ENCODE assay signal across 9 mouse cellular contexts in genomic region chr11:26785164-26785563, GRCm38 (mm10).
DNase-seq lines count a peak whose midpoint lies in the region; ATAC-seq and TF ChIP-seq lines count a peak whose summit lies in the region.
"Had no signal": no experiment of that assay in that cellular context is flagged by ENCODE, and none has a peak within 500 bp of the region (broad histone marks: within the 10 kb centered on the region; RNA-seq: fewer than 3 reads in every experiment).

No protein-coding gene starts in this region.

- H3K4me2 ChIP-seq in lung, postnatal 0 days (replicated peaks; ENCODE audit: low read depth, low read length): no peak overlapping the region
- no peak overlapping the region for H3K4me2 ChIP-seq in forebrain, embryonic 14.5 days (ENCODE audit: low read length)

- no peaks in the 10 kb centered on the region for H3K27me3 ChIP-seq in lung, postnatal 0 days (replicated peaks; ENCODE audit: insufficient read depth, low read length)
- no peaks in the 10 kb centered on the region for H3K27me3 ChIP-seq in forebrain, embryonic 14.5 days (replicated peaks; ENCODE audit: control insufficient read depth, insufficient read depth, low read length)

- no peaks in the 10 kb centered on the region for H3K36me3 ChIP-seq in lung, postnatal 0 days (ENCODE audit: insufficient read depth, low read length)
- no peaks in the 10 kb centered on the region for H3K36me3 ChIP-seq in forebrain, embryonic 14.5 days (ENCODE audit: control insufficient read depth, insufficient read depth, low read length)
- H3K36me3 ChIP-seq: G1E had no signal

- no peak overlapping the region for H3K27ac ChIP-seq in lung, postnatal 0 days (ENCODE audit: low read length)
- H3K27ac ChIP-seq in forebrain, embryonic 14.5 days (ENCODE audit: low read depth, low read length): no peak overlapping the region

- no peaks in the 10 kb centered on the region for H3K9me3 ChIP-seq in lung, postnatal 0 days (ENCODE audit: low read length)
- no peaks in the 10 kb centered on the region for H3K9me3 ChIP-seq in forebrain, embryonic 14.5 days (replicated peaks; ENCODE audit: control insufficient read depth, low read length)
- H3K9me3 ChIP-seq: G1E had no signal

- no peak overlapping the region for H3K4me3 ChIP-seq in lung, postnatal 0 days (ENCODE audit: low read depth, low read length)
- no peak overlapping the region for H3K4me3 ChIP-seq in forebrain, embryonic 14.5 days (ENCODE audit: low read depth, low read length)

- peak; percentile 51 for DNase-seq in embryo, embryonic 10 days (ENCODE audit: low spot score)
- no peak for DNase-seq in embryo, embryonic 9.5 days (ENCODE audit: extremely low spot score)
- peak; percentile 17 for DNase-seq in lung, postnatal 0 days (ENCODE audit: low spot score)
- no peak for DNase-seq in lung, adult 18-20 months
- peak; percentile 65 for DNase-seq in forebrain, embryonic 14.5 days (ENCODE audit: low spot score)
- DNase-seq in naive thymus-derived CD4-positive, alpha-beta T cell, adult 2 months (ENCODE audit: low read depth): peak; percentile 1
- no peak for DNase-seq in cerebellum, adult 8-10 months
- DNase-seq in heart, adult 18-20 months: no peak

- no peaks in the 10 kb centered on the region for H3K4me1 ChIP-seq in lung, postnatal 0 days (ENCODE audit: insufficient read depth, low read depth, low read length)
- H3K4me1 ChIP-seq in forebrain, embryonic 14.5 days (ENCODE audit: control insufficient read depth, insufficient read depth, low read length): no peaks in the 10 kb centered on the region

- WGBS in lung, postnatal 0 days: 14% methylated on average over 1 of the region's 1 CpGs
- WGBS in forebrain, embryonic 14.5 days: 23% methylated on average over 1 of the region's 1 CpGs

- ATAC-seq in lung, postnatal 0 days: no peak
- ATAC-seq in forebrain, embryonic 14.5 days: peak; percentile 86

- H3K9ac ChIP-seq in lung, postnatal 0 days (replicated peaks; ENCODE audit: low read depth): no peak overlapping the region
- H3K9ac ChIP-seq in forebrain, embryonic 14.5 days (ENCODE audit: low read length): no peak overlapping the region

- TF ChIP-seq EP300 in lung, postnatal 0 days (IDR thresholded peaks at IDR 0.05): no peak

- peak; percentile 59 for TF ChIP-seq CTCF in lung, postnatal 0 days (IDR thresholded peaks at IDR 0.05)

Comparison
In these comparisons a context has a peak if more than half of its experiments do, and no peak if none do; other contexts are left out.
1. DNase-seq: peak in embryo, embryonic 10 days (single experiment), lung, postnatal 0 days (single experiment), forebrain, embryonic 14.5 days (single experiment) and naive thymus-derived CD4-positive, alpha-beta T cell, adult 2 months (single experiment); none in embryo, embryonic 9.5 days (single experiment), lung, adult 18-20 months (0 of 2), cerebellum, adult 8-10 months (single experiment) and heart, adult 18-20 months (0 of 2).